Mouse (Mus musculus) spleen, adult 2 months (tissue): ENCODE measurements at regions not wholly inside any gene's neighbourhood (a gene's known extent, or its start where the extent isn't known, plus 50 kb on each side); places are given as distances from the start of the nearest gene placed in this dataset.

Experiments
- DNase-seq, 2 experiments: peaks; one replicate each; pipeline versions ENCODE4 v3.0.0 to v3.0.0-alpha.2; 2012 to 2021; ENCODE audit warnings: low spot score in 2 of 2, low read depth in 1 of 2
- H3K27ac ChIP-seq: fragments of 200-500 bp; 2 replicates; pipeline ENCODE4 v1.5.1; 2012; ENCODE audit warnings: low read length, inconsistent platforms; ENCODE audit not compliant: insufficient read depth
- H3K27me3 ChIP-seq: fragments of 200-500 bp; 2 replicates; pipeline ENCODE4 v1.6.1; 2012; ENCODE audit warnings: mild to moderate bottlenecking, moderate library complexity, low read length, inconsistent platforms; ENCODE audit not compliant: control insufficient read depth, insufficient read depth
- H3K36me3 ChIP-seq: fragments of 200-500 bp; 2 replicates; pipeline ENCODE4 v1.6.1; 2012; ENCODE audit warnings: mild to moderate bottlenecking, low read length, inconsistent platforms; ENCODE audit not compliant: control insufficient read depth, insufficient read depth
- H3K4me1 ChIP-seq: fragments of 200-500 bp; 2 replicates; pipeline ENCODE4 v1.6.1; 2011; ENCODE audit warnings: inconsistent platforms; ENCODE audit not compliant: control insufficient read depth, insufficient read depth, insufficient read length
- H3K4me3 ChIP-seq: fragments of 200-500 bp; 2 replicates; pipeline ENCODE4 v1.5.1; 2011; ENCODE audit warnings: mild to moderate bottlenecking, inconsistent platforms; ENCODE audit not compliant: insufficient read depth, insufficient read length; ENCODE audit errors: extremely low read depth
- CTCF ChIP-seq: fragments of 200-500 bp; IDR thresholded peaks from 2 replicates; pipeline ENCODE4 v1.5.1; 2011; ENCODE audit warnings: mild to moderate bottlenecking, inconsistent platforms; ENCODE audit not compliant: insufficient read depth, insufficient read length, insufficient replicate concordance; ENCODE audit errors: extremely low read depth
- POLR2A ChIP-seq: fragments of 200-500 bp; IDR thresholded peaks from 2 replicates; pipeline ENCODE4 v1.6.1; 2011; ENCODE audit warnings: low read depth, low read length, inconsistent platforms
- WGBS: fragments of 180-500 bp; shearing (Covaris S2); methylation state at CpG from one replicate; pipeline ENCODE4 v1.1.7; 2018; 5-methylcytosine and 5-hydroxymethylcytosine counted together

DNA sequence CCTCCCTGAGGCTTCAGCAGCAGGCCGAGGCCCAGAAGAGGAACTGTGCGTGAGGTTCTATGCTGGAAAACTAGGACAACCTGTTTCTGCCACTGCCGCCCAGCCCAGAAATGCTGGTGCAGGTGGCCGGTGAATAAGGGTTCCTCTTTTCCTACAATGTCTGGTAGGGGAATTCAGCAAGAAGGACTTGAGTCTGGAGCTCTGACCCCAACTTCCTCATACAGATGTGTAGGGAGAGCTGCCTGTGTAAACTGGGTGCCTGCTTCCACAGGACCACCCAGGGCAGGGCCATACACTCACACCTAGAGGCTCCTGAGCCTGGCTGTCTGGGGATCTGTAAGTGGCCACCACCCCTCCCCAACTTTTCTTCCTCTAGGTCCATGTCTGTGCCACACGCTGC lies 60.3 kb upstream of the Id2 start:
- no peaks in the 10 kb centered on the region for H3K36me3 ChIP-seq
- no peak for TF ChIP-seq POLR2A
- no peak for TF ChIP-seq CTCF
- no peak overlapping the region for H3K4me3 ChIP-seq
- no peak overlapping the region for H3K27ac ChIP-seq
- WGBS: 45% methylated on average over 5 of the region's 5 CpGs
- no peak for DNase-seq
- no peaks in the 10 kb centered on the region for H3K27me3 ChIP-seq
- H3K4me1 ChIP-seq: peaks cover 11% of the 10 kb centered on the region; the same call in 1 of the 2 replicates

DNA sequence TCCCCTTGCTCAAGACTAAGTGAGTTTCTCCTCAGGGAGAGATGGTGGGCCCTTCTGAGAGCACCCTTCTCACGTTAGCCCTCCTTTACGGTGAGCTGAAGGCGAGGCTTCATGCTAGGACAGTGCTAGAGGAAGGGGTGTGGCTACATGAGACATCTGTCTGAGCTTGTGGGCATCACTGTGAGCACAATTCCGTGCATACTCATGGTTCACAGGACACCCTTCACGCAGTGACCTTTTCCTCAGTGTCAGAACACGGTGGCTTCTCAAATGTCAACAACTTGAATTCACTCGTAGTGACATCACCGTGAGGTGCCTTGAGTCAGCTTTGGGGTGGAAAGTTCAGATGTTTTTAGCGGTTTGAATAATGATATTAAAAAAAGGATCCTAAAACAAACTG lies 58.5 kb upstream of the Id2 start:
- Histone ChIP-seq H3K27me3 (no peaks in the 10 kb centered on the region), H3K27ac (peak overlapping the region; percentile 2; the same call in 1 of the 2 replicates), H3K36me3 (no peaks in the 10 kb centered on the region), H3K4me3 (no peak overlapping the region), H3K4me1 (peaks cover 11% of the 10 kb centered on the region; the same call in 1 of the 2 replicates)
- WGBS: 35% methylated on average over 9 of the region's 9 CpGs
- peak; percentile 16 to 52 for DNase-seq
- TF ChIP-seq CTCF: no peak
- no peak for TF ChIP-seq POLR2A

DNA sequence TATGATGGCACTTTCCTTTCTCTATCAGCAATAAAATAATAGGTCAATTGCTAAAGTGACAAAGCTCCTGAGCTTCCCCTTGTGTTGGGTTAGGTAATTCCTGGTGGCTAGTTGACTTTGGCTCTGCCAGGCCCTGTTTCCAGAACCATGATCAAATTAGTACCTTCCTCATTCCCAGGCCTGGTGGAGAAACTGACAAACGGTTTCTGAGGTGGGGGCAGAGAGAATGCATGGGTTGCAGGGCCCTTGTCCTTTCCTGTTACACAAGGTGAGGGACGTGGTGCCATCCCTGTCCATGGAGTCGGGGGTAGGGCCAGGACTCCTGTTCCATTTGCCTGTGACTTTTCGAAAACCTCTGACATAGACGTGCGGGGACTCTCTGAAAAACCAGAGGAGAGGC lies 51.2 kb upstream of the Id2 start:
- 87% methylated on average over 6 of the region's 6 CpGs for WGBS
- TF ChIP-seq POLR2A (no peak), CTCF (no peak)

More for the DNA sequence above, 51.2 kb upstream of the Id2 start:
- Histone ChIP-seq H3K27ac (no peak overlapping the region), H3K27me3 (no peaks in the 10 kb centered on the region), H3K36me3 (no peaks in the 10 kb centered on the region), H3K4me3 (no peak overlapping the region), H3K4me1 (no peaks in the 10 kb centered on the region; the same call in 1 of the 2 replicates)
- no peak for DNase-seq
